Mouse (Mus musculus) kidney, postnatal 0 days (tissue): ENCODE measurements around the gene Slc25a48. TPM values are rescaled to one million over a fixed set of nuclear protein-coding genes. Genes with fewer than 3 reads are reported as not detected.

Experiments
- ATAC-seq: fragments of 200-750 bp; cut with Nextera tagmentation; replicated peaks from 2 replicates; pipeline ENCODE4 v1.8.0; 2017; ENCODE audit warnings: low read depth, moderate number of reproducible peaks, moderate TSS enrichment, moderate library complexity; ENCODE audit not compliant: low FRiP score
- DNase-seq: peaks from one replicate; pipeline ENCODE4 v3.0.0-alpha.2; 2016; ENCODE audit warnings: low spot score
- H3K27ac ChIP-seq: fragments of 300-500 bp; sonication (generic); 2 replicates; pipeline ENCODE4 v1.5.1; 2014; ENCODE audit warnings: mild to moderate bottlenecking
- H3K27me3 ChIP-seq: fragments of 300-500 bp; sonication (generic); 2 replicates; pipeline ENCODE4 v1.6.1; 2014; ENCODE audit warnings: low read length, mixed read lengths; ENCODE audit not compliant: insufficient read depth
- H3K36me3 ChIP-seq: fragments of 300-500 bp; sonication (generic); 2 replicates; pipeline ENCODE4 v1.6.1; 2014; ENCODE audit warnings: low read length, mixed read lengths; ENCODE audit not compliant: insufficient read depth
- H3K4me1 ChIP-seq: fragments of 300-500 bp; sonication (generic); replicated peaks from 2 replicates; pipeline ENCODE4 v1.6.1; 2014; ENCODE audit warnings: antibody characterized with exemption, low read length, mixed read lengths; ENCODE audit not compliant: insufficient read depth
- H3K4me2 ChIP-seq: fragments of 300-500 bp; sonication (generic); 2 replicates; pipeline ENCODE4 v1.6.1; 2014; ENCODE audit warnings: mild to moderate bottlenecking, low read length, moderate library complexity, mixed read lengths
- H3K4me3 ChIP-seq: fragments of 300-500 bp; sonication (generic); replicated peaks from 2 replicates; pipeline ENCODE4 v1.5.1; 2014; ENCODE audit warnings: low read depth, low read length
- H3K9ac ChIP-seq: fragments of 300-500 bp; sonication (generic); 2 replicates; pipeline ENCODE4 v1.6.1; 2014; ENCODE audit warnings: low read depth, low read length
- H3K9me3 ChIP-seq: fragments of 300-500 bp; sonication (generic); replicated peaks from 2 replicates; pipeline ENCODE4 v1.6.1; 2016; ENCODE audit warnings: low read length, inconsistent platforms, mixed read lengths
- CTCF ChIP-seq: IDR thresholded peaks from 2 replicates; pipeline ENCODE4 v1.5.1; 2016; ENCODE audit warnings: antibody characterized with exemption, low read depth, mild to moderate bottlenecking, moderate library complexity
- WGBS: fragments of 180-500 bp; shearing (Covaris S2); extraction: QIAGEN DNeasy Blood & Tissue Kit; methylation state at CpG from one replicate; pipeline ENCODE4 v1.1.7; 2014; 5-methylcytosine and 5-hydroxymethylcytosine counted together
- polyA plus RNA-seq: library from polyadenylated mRNA; unstranded; fragments of >200 nt; fragmentation: Nextera tagmentation; extraction: Ambion mirVana; gene quantifications from 2 replicates; pipeline ENCODE4 v1.2.1, GENCODE M21; 2015

Gene Slc25a48
- polyA plus RNA-seq, 1 experiment from 2014 or later = 0.79 TPM

- H3K4me1 ChIP-seq = no peaks in the 10 kb centered on the region
- no peaks in the 10 kb centered on the region for H3K36me3 ChIP-seq
- TF ChIP-seq CTCF = no peak
- H3K9ac ChIP-seq = no peak overlapping the region
- 35% methylated on average over 13 of the region's 13 CpGs for WGBS
- H3K27ac ChIP-seq = no peak overlapping the region
- no peak overlapping the region for H3K4me2 ChIP-seq
- no peaks in the 10 kb centered on the region for H3K27me3 ChIP-seq
- ATAC-seq (no peak), DNase-seq (peak; percentile 33)
- peaks cover 3% of the 10 kb centered on the region; the same call in 1 of the 2 replicates for H3K9me3 ChIP-seq
- no peak overlapping the region for H3K4me3 ChIP-seq
Observed at GRCm38 (mm10) chr13:56418685-56419483, 19.3 kb upstream of the Slc25a48 start.

DNA sequence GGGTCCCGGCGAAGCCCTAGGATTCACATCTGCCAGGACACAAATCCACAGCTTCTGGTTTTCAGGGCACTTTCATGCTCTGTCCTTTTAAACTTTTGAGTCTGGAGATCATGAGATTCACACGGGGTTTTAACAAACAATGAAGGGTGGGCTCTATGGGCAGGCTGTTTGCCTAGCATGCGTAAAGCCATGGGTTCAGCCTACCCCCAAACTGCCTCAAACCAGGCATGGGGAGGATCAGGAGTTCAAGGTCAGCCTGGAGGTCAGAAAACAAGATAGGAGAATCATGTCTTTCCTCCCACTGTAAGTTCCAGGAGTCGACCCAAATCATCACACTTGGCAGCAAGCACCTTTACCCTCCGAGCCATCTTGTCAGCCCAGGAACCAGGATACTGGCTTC is 18.6 kb upstream of the Slc25a48 start:
- WGBS = 77% methylated on average over 6 of the region's 6 CpGs
- H3K36me3 ChIP-seq = no peaks in the 10 kb centered on the region
- H3K27me3 ChIP-seq = no peaks in the 10 kb centered on the region
- no peak for TF ChIP-seq CTCF
- H3K4me2 ChIP-seq = no peak overlapping the region
- ATAC-seq (no peak), DNase-seq (no peak)
- H3K9me3 ChIP-seq = no peaks in the 10 kb centered on the region
- no peak overlapping the region for H3K9ac ChIP-seq
- H3K27ac ChIP-seq = no peak overlapping the region
- no peak overlapping the region for H3K4me3 ChIP-seq
- H3K4me1 ChIP-seq = no peaks in the 10 kb centered on the region

- Histone ChIP-seq H3K9ac (no peak overlapping the region), H3K27ac (no peak overlapping the region), H3K27me3 (0 out of 2 replicates have a peak, but pooled peaks cover 2% of the 10 kb centered on the region), H3K4me2 (no peak overlapping the region), H3K36me3 (no peaks in the 10 kb centered on the region), H3K9me3 (no peaks in the 10 kb centered on the region), H3K4me3 (no peak overlapping the region), H3K4me1 (no peaks in the 10 kb centered on the region)
- TF ChIP-seq CTCF = peak; percentile 84
- 23% methylated on average over 16 of the region's 16 CpGs for WGBS
- ATAC-seq (no peak), DNase-seq (peak; percentile 88)
Observed at GRCm38 (mm10) chr13:56422072-56422723, 16.0 kb upstream of the Slc25a48 start.

DNA sequence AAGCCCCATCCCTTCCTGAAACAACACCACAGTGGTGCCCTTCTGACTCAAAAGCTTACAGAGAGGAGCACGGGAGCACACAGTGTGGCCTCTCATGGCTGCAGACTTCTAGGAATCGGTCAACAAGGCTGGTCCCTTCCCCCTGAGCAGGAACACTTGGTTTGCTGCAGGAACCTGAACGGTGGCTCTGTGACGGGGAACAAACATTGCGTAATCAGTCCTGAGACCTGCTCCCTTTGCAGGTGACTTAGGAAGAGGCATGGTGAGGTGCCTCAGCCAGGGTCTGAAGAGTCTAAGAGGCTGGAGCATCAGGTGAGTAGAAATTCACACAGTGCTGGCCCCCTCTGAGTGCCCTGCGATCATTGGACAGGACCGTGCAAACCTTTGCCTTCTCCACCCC is 12.2 kb upstream of the Slc25a48 start:
- WGBS = 83% methylated on average over 7 of the region's 7 CpGs

DNA sequence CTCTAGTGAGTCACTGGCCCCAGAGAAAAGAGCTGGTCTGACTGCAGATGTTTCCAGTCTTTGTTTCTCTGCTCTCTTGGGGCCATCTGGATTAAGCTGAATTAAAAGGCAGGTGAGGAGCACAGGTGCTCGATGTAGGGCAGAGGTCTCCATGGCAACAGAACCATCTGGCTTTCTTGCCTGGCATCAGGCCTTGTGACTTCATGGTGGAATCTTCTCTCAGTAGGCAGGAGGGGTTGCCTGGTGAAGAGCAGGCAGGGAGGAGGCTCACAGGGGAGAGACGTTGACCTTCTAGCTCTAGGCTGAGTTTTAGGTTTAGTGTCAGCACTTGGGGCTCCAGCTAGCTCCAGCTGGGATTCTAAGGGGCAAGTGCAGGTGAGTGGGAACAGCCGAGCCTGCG is 11.8 kb upstream of the Slc25a48 start, which contains the start of gene Gm3045:
Gene Gm3045, plus strand, starts transcription at position 230 of the 400 bp plus-strand sequence.
- Histone ChIP-seq H3K36me3 (no peaks in the 10 kb centered on the region), H3K4me2 (no peak within 1 kb of the TSS), H3K9ac (no peak within 1 kb of the TSS), H3K27ac (no peak within 1 kb of the TSS), H3K4me3 (no peak within 1 kb of the TSS), H3K4me1 (no peaks in the 10 kb centered on the region), H3K9me3 (no peaks in the 10 kb centered on the region), H3K27me3 (0 out of 2 replicates have a peak, but pooled peaks cover 2% of the 10 kb centered on the region)
- no peak for ATAC-seq
- WGBS = 69% methylated on average over 4 of the region's 4 CpGs
- DNase-seq = no peak
- no peak for TF ChIP-seq CTCF

More for the DNA sequence above, 12.2 kb upstream of the Slc25a48 start:
- TF ChIP-seq CTCF = no peak
- Histone ChIP-seq H3K27me3 (0 out of 2 replicates have a peak, but pooled peaks cover 2% of the 10 kb centered on the region), H3K9ac (no peak overlapping the region), H3K4me1 (no peaks in the 10 kb centered on the region), H3K9me3 (no peaks in the 10 kb centered on the region), H3K4me2 (no peak overlapping the region), H3K27ac (no peak overlapping the region), H3K4me3 (no peak overlapping the region), H3K36me3 (no peaks in the 10 kb centered on the region)
- no peak for ATAC-seq
- no peak for DNase-seq

DNA sequence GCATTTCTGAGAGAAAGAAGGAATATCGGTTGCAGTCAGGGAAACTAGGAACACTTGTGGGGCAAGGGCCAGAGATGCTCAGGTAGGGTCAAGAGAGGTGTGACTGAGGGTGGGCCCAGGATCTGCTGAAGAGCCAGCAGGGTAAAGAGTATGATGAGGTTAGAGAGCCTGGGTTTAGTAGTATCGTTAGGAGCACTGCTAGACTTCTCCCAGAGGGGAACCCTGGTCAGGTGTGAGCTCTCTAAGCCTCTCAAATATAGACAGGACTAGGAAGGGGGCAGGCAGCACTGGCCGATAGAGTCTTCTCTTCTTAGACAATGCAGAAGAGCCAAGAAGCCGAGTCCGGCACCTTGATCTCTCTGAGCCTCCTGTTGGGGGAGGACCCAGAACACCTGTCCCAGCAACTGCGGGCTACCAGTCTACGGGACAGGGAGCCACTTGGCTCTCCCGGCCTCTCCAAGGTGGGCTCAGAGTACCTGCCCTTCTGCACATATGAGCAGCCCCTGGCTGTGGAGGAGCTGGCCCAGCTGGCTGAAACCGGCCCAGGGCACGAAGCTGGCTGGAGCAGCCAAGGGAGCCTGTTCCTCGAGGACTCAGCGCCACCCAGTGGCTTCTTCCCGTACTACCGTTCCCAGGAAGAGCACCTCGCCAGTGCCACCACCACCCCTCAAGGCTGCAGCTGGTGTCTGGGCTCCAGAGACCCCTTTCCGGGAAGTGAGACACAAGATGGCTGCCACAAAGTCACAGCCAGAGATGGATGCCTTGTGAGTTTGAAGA is 9.2 kb upstream of the Slc25a48 start:
- peak; percentile 88 for TF ChIP-seq CTCF
- DNase-seq (peak; percentile 78), ATAC-seq (peak; percentile 85)
- Histone ChIP-seq H3K36me3 (no peaks in the 10 kb centered on the region), H3K4me3 (no peak overlapping the region), H3K9me3 (no peaks in the 10 kb centered on the region), H3K4me1 (no peaks in the 10 kb centered on the region), H3K4me2 (no peak overlapping the region), H3K27ac (no peak overlapping the region), H3K9ac (no peak overlapping the region), H3K27me3 (0 out of 2 replicates have a peak, but pooled peaks cover 2% of the 10 kb centered on the region)
- WGBS = 29% methylated on average over 16 of the region's 16 CpGs
